Mouse (Mus musculus) forebrain, embryonic 14.5 days (tissue): ENCODE data around the gene B3galt4. TPM values are rescaled to one million over a fixed set of nuclear protein-coding genes. Genes with fewer than 3 reads are reported as not detected.
"Not testable (repeated sequence)": the region's sequence is repeated elsewhere in the genome, so short reads cannot be mapped to it uniquely, and the experiment has no call there.

ENCODE experiments used
- ATAC-seq: fragments of 200-750 bp; cut with Nextera tagmentation; 2 replicates; pipeline ENCODE4 v1.8.0; 2017; ENCODE audit warnings: mild to moderate bottlenecking, moderate library complexity
- DNase-seq: peaks from one replicate; pipeline ENCODE4 v3.0.0-alpha.2; 2015; ENCODE audit warnings: low spot score
- H3K27ac ChIP-seq: fragments of 300-500 bp; sonication (generic); 2 replicates; pipeline ENCODE4 v1.5.1; 2014; ENCODE audit warnings: low read depth, mild to moderate bottlenecking, control low read depth, low read length, moderate library complexity
- H3K27me3 ChIP-seq: fragments of 300-500 bp; sonication (generic); replicated peaks from 2 replicates; pipeline ENCODE4 v1.6.1; 2014; ENCODE audit warnings: low read length, control low read depth, mixed read lengths; ENCODE audit not compliant: control insufficient read depth, insufficient read depth
- H3K36me3 ChIP-seq: fragments of 300-500 bp; sonication (generic); 2 replicates; pipeline ENCODE4 v1.6.1; 2014; ENCODE audit warnings: low read length, control low read depth; ENCODE audit not compliant: control insufficient read depth, insufficient read depth
- H3K4me1 ChIP-seq: fragments of 300-500 bp; sonication (generic); 2 replicates; pipeline ENCODE4 v1.6.1; 2014; ENCODE audit warnings: antibody characterized with exemption, low read length, control low read depth; ENCODE audit not compliant: control insufficient read depth, insufficient read depth
- H3K4me2 ChIP-seq: fragments of 300-500 bp; sonication (generic); 2 replicates; pipeline ENCODE4 v1.6.1; 2014; ENCODE audit warnings: mild to moderate bottlenecking, control low read depth, low read length
- H3K4me3 ChIP-seq: fragments of 300-500 bp; sonication (generic); 2 replicates; pipeline ENCODE4 v1.5.1; 2014; ENCODE audit warnings: low read depth, low read length, control low read depth
- H3K9ac ChIP-seq: fragments of 300-500 bp; sonication (generic); 2 replicates; pipeline ENCODE4 v1.6.1; 2014; ENCODE audit warnings: mild to moderate bottlenecking, low read length, control low read depth, moderate library complexity
- H3K9me3 ChIP-seq: fragments of 300-500 bp; sonication (generic); replicated peaks from 2 replicates; pipeline ENCODE4 v1.6.1; 2016; ENCODE audit warnings: low read length, control low read depth, mixed read lengths; ENCODE audit not compliant: control insufficient read depth
- WGBS: fragments of 180-500 bp; shearing (Covaris S2); extraction: QIAGEN DNeasy Blood & Tissue Kit; methylation state at CpG from one replicate; pipeline ENCODE4 v1.1.7; 2014; 5-methylcytosine and 5-hydroxymethylcytosine counted together
- polyA plus RNA-seq: library from polyadenylated mRNA; unstranded; fragments of >200 nt; fragmentation: Nextera tagmentation; extraction: Ambion mirVana; gene quantifications from 2 replicates; pipeline ENCODE4 v1.2.1, GENCODE M21; 2014

B3galt4 gene
- polyA plus RNA-seq, 1 experiment from 2014 or later = 6.0 TPM

DNA sequence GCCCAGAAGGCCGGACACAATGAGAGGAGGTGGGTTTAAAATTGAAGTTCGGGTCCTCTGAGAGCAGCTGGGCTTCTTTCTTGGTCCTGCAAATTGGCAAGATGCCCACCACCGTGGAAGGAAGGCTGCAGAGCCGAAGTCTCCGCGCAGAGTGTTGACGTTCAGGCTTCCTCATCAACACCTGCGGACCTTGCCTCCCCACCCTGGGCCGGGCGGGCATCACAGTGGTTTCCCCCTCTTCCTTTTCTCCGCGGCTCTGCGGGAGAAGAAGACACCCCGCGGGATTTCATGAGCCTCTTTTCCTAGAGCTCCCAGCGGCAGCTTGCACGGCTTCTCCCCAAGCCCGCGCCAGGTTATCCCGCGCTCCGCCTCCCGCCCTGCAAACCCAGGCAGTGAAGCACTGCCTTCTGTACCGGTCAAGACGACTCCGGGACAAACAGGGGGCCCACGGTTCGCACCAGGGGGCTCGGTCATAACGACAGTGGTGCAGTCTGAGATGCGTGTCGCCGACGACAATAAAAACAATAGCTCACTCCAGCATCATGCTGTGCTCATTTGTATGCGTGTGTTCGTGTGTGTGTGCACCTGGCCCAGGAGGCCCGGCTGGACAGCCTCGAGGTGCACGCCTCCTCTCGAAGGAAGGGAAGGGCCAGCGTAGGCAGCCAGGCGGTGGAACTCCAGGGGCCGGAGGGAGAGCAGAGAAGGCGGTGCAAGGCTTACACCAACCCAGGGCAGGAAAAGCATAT is 42.8 kb downstream of the B3galt4 start:
- under 1% methylated on average over 44 of the region's 44 CpGs for whole genome bisulfite sequencing
- Histone ChIP-seq H3K36me3 (peaks cover 24% of the 10 kb centered on the region), H3K27me3 (no peaks in the 10 kb centered on the region), H3K4me1 (peaks cover 11% of the 10 kb centered on the region), H3K9me3 (no peaks in the 10 kb centered on the region), H3K4me3 (peak overlapping the region; percentile 94), H3K27ac (peak overlapping the region; percentile 86), H3K9ac (peak overlapping the region; percentile 75), H3K4me2 (peak overlapping the region; percentile 93)
- DNase-seq (peak; percentile 66), ATAC-seq (peak; percentile 0; the same call in 1 of the 2 replicates)

DNA sequence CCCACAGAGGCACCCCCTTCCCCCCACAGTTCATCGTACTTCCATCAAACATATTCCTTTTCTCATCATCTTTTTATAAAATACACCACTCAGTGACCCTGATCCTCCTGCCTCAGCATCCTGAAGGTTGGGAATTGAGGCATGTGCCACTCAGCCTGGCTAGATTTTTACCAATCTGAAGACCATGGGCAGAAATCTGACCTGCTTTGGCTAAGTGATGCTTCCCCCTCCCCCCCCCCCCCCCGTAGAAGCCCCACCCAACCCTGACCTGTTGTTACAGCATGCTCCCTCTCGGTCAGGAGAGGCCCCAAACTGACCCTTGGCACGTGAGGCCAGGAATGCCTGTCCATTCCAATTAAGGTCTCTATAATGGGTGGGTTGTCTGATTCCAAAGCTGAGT is 46.5 kb downstream of the B3galt4 start, which contains the start of gene Platr17:
Gene Platr17 (plus strand): TSS at position 301 of the 400 bp plus-strand sequence.
- 47% methylated on average over 3 of the region's 4 CpGs for WGBS
- H3K4me2 ChIP-seq = not testable (repeated sequence)

GRCm38 (mm10) chr17:33903911-33904651 is 47.2 kb downstream of the B3galt4 start:
- H3K9ac ChIP-seq, H3K4me1 ChIP-seq, H3K27ac ChIP-seq, H3K27me3 ChIP-seq, DNase-seq, H3K4me3 ChIP-seq, H3K4me2 ChIP-seq, ATAC-seq, H3K36me3 ChIP-seq, H3K9me3 ChIP-seq: not testable (repeated sequence)
- 75% methylated on average over 6 of the region's 6 CpGs for WGBS

More for the DNA sequence above, 46.5 kb downstream of the B3galt4 start, which contains the start of gene Platr17:
- not testable (repeated sequence) for H3K27ac ChIP-seq, H3K27me3 ChIP-seq, H3K36me3 ChIP-seq, ATAC-seq, H3K4me1 ChIP-seq, DNase-seq, H3K9ac ChIP-seq, H3K4me3 ChIP-seq, H3K9me3 ChIP-seq

DNA sequence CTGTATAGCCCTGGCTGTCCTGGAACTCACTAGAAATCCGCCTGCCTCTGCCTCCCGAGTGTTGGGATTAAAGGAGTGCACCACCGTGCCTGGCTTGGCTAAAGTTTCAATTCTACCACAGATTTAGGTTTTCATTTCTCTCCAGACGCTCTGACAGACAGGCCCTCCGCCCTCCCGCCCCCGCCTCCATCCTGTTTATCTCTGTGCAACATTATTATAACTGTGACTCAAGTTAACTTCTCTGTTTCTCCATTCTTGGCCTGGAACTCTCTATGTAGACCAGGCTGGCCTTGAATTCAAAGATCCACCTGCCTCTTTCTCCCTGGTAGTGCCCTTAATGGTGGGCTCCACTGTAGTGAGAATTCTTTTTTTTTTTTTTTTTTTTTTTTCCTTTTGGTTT is 48.8 kb downstream of the B3galt4 start:
- DNase-seq (no peak), ATAC-seq (no peak)
- Histone ChIP-seq H3K27me3 (no peaks in the 10 kb centered on the region), H3K36me3 (no peaks in the 10 kb centered on the region), H3K4me2 (no peak overlapping the region), H3K4me3 (no peak overlapping the region), H3K4me1 (no peaks in the 10 kb centered on the region), H3K27ac (no peak overlapping the region), H3K9ac (no peak overlapping the region), H3K9me3 (no peaks in the 10 kb centered on the region)
- WGBS = 88% methylated on average over 7 of the region's 7 CpGs

DNA sequence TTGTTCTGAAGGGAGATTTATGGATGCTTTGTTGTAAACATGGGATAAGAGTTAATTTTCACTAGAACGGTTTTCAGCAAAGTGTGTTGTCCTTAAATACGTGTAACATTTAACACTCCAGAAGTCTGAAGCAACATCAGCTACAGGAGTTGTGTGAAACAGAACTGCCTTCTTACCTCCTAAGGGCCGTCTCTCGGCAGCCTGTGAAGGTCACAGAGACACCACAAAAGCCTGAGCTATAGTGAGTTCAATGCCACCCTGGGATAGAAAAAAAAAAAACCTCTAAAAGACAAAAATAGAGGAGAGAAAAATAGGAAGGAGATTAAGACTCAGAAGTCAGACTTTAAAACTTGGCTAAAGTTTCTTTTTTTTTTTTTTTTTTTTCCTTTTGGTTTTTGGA is 49.2 kb downstream of the B3galt4 start:
- H3K27me3 ChIP-seq = no peaks in the 10 kb centered on the region
- WGBS = 78% methylated on average over 4 of the region's 4 CpGs
- H3K9ac ChIP-seq = no peak overlapping the region
- ATAC-seq = no peak
- H3K9me3 ChIP-seq = no peaks in the 10 kb centered on the region
- H3K4me2 ChIP-seq = no peak overlapping the region
- DNase-seq = no peak
- H3K4me1 ChIP-seq = no peaks in the 10 kb centered on the region
- no peaks in the 10 kb centered on the region for H3K36me3 ChIP-seq
- H3K4me3 ChIP-seq = no peak overlapping the region
- H3K27ac ChIP-seq = no peak overlapping the region

- WGBS = 82% methylated on average over 4 of the region's 4 CpGs
- Histone ChIP-seq H3K36me3 (no peaks in the 10 kb centered on the region), H3K27me3 (no peaks in the 10 kb centered on the region), H3K4me1 (no peaks in the 10 kb centered on the region), H3K9ac (no peak overlapping the region), H3K4me3 (no peak overlapping the region), H3K9me3 (no peaks in the 10 kb centered on the region), H3K4me2 (no peak overlapping the region), H3K27ac (no peak overlapping the region)
- ATAC-seq (no peak), DNase-seq (no peak)
These were observed 49.6 kb downstream of the B3galt4 start for GRCm38 (mm10) chr17:33901653-33902052.

GRCm38 (mm10) chr17:33900989-33901314 is 50.3 kb downstream of the B3galt4 start:
- H3K9me3 ChIP-seq = no peaks in the 10 kb centered on the region
- H3K9ac ChIP-seq = no peak overlapping the region
- no peaks in the 10 kb centered on the region for H3K36me3 ChIP-seq
- no peaks in the 10 kb centered on the region for H3K4me1 ChIP-seq
- H3K27ac ChIP-seq = no peak overlapping the region
- 90% methylated on average over 4 of the region's 4 CpGs for WGBS
- no peak overlapping the region for H3K4me3 ChIP-seq
- DNase-seq = no peak
- no peak for ATAC-seq
- H3K4me2 ChIP-seq = no peak overlapping the region
- no peaks in the 10 kb centered on the region for H3K27me3 ChIP-seq

DNA sequence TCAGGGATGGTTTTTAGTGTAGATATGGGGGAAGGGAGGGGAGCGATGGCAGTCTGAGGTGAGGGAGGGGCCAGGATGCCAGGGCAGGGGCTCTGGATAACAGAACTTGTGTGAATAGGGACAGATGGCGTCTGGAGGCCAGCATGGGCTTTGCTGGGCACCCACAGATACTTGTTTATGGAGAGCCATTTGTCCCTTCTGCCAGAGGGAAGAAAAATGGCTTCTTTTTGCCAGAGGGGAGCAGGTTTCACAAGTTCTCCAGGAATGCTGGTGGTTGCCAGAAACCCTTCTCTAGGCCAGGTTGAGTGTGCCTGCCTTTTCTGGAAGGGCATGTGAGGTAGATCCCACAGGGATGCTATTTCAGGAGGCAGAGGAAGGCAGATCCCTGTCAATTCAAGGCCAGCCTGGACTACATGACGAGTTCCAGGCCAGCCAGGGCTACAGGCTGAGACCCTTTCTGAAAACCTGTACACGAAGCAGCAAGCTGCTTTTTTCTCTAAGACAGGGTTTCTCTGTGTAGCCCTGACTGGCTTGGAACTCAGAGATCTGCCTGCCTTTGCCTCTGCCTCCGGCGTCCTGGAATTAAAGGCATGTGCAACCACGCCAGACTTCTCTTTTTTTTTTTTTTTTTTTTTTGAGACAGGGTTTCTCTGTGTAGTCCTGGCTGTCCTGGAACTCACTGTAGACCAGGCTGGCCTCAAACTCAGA is 50.9 kb downstream of the B3galt4 start:
- no peaks in the 10 kb centered on the region for H3K4me1 ChIP-seq
- no peak overlapping the region for H3K27ac ChIP-seq
- H3K9ac ChIP-seq = no peak overlapping the region
- no peaks in the 10 kb centered on the region for H3K36me3 ChIP-seq
- H3K4me3 ChIP-seq = no peak overlapping the region
- H3K27me3 ChIP-seq = no peaks in the 10 kb centered on the region
- H3K9me3 ChIP-seq = no peaks in the 10 kb centered on the region
- DNase-seq = no peak
- WGBS = 74% methylated on average over 7 of the region's 7 CpGs
- no peak overlapping the region for H3K4me2 ChIP-seq
- ATAC-seq = no peak
